Mouse (Mus musculus) ES-E14 (cell line): Measurements from ENCODE around the gene Ccdc130. TPM values are rescaled to one million over a fixed set of nuclear protein-coding genes. Genes with fewer than 3 reads are reported as not detected.
"Not testable (repeated sequence)": the region's sequence is repeated elsewhere in the genome, so short reads cannot be mapped to it uniquely, and the experiment has no call there.

Experiments
- DNase-seq: peaks from one replicate; pipeline ENCODE4 v3.0.0-alpha.2; 2013; ENCODE audit warnings: low read depth, low spot score
- H3K27ac ChIP-seq: 2 replicates; pipeline ENCODE4 v1.5.1; 2012; ENCODE audit warnings: low read depth, mild to moderate bottlenecking, low read length, moderate library complexity, mixed read lengths; ENCODE audit not compliant: poor library complexity, insufficient read depth, severe bottlenecking
- H3K36me3 ChIP-seq: 2 replicates; pipeline ENCODE4 v1.6.1; 2012; ENCODE audit warnings: mild to moderate bottlenecking, low read length, moderate library complexity, mixed read lengths; ENCODE audit not compliant: control insufficient read depth, poor library complexity, insufficient read depth, severe bottlenecking
- H3K4me1 ChIP-seq, 2 experiments: fragments of 150-350 bp in 1 of 2; sonication (generic) in 1 of 2; 2 replicates each; pipeline ENCODE4 v1.6.1; 2012; ENCODE audit warnings: low read length in 2 of 2, mild to moderate bottlenecking in 1 of 2, mixed read lengths in 1 of 2; ENCODE audit not compliant: control insufficient read depth in 2 of 2, insufficient read depth in 2 of 2, poor library complexity in 1 of 2
- H3K4me3 ChIP-seq, 2 experiments: fragments of 150-350 bp in 1 of 2; sonication (generic) in 1 of 2; 2 replicates each; pipeline ENCODE4 v1.5.1; 2012; ENCODE audit warnings: low read length in 2 of 2, low read depth in 1 of 2, mild to moderate bottlenecking in 1 of 2, mixed read lengths in 1 of 2; ENCODE audit not compliant: insufficient read depth in 1 of 2, poor library complexity in 1 of 2, severe bottlenecking in 1 of 2
- H3K9ac ChIP-seq: 2 replicates; pipeline ENCODE4 v1.6.1; 2012; ENCODE audit warnings: low read depth, mild to moderate bottlenecking, low read length, mixed read lengths; ENCODE audit not compliant: poor library complexity, insufficient read depth, severe bottlenecking
- H3K9me3 ChIP-seq: fragments of 150-350 bp; sonication (generic); 2 replicates; pipeline ENCODE4 v1.6.1; 2012; ENCODE audit warnings: low read depth, mild to moderate bottlenecking, low read length; ENCODE audit not compliant: control insufficient read depth, insufficient read depth
- CHD2 ChIP-seq: IDR thresholded peaks from 2 replicates; pipeline ENCODE4 v1.6.1; 2014; ENCODE audit warnings: mild to moderate bottlenecking, low read depth, low read length, inconsistent platforms
- HCFC1 ChIP-seq: IDR thresholded peaks from 2 replicates; pipeline ENCODE4 v1.6.1; 2012; ENCODE audit warnings: low read length, inconsistent platforms, borderline replicate concordance; ENCODE audit not compliant: insufficient read depth
- MAFK ChIP-seq: IDR thresholded peaks from 2 replicates; pipeline ENCODE4 v1.6.1; 2014; ENCODE audit warnings: mild to moderate bottlenecking, low read depth, low read length, inconsistent platforms; ENCODE audit not compliant: insufficient read depth
- ZC3H11A ChIP-seq: IDR thresholded peaks from 2 replicates; pipeline ENCODE4 v1.6.1; 2012; ENCODE audit warnings: low read depth, mild to moderate bottlenecking, inconsistent platforms, low read length, borderline replicate concordance
- ZNF384 ChIP-seq: IDR thresholded peaks from 2 replicates; pipeline ENCODE4 v1.6.1; 2012; ENCODE audit warnings: low read depth, low read length, inconsistent platforms
- in situ Hi-C, 2 experiments: fragments of 600-800 bp; cut with MboI; formaldehyde crosslinking; loops; one replicate each; pipeline ENCODE4 v1.15.1; 2025; ENCODE audit warnings: low sequenced_read_pairs in 2 of 2, inconsistent platforms in 1 of 2; ENCODE audit not compliant: unreplicated experiment in 2 of 2
- total RNA-seq: library from RNA; depleted of rRNA; stranded (reverse); fragments of 300-350 nt; gene quantifications from 2 replicates; pipeline ENCODE4 v1.2.3, GENCODE M21; 2012

The Ccdc130 gene
- total RNA-seq, 1 experiment = 14.9 TPM

- H3K4me1 ChIP-seq = peaks cover 0 to 6% of the 10 kb centered on the region in 2 experiments; a peak in 1 of 4 replicates
- no peak overlapping the region for H3K27ac ChIP-seq
- no peak for DNase-seq
- H3K36me3 ChIP-seq = no peaks in the 10 kb centered on the region
- H3K4me3 ChIP-seq = no peak overlapping the region
- in situ Hi-C loops = loop anchor here (5.0 to 10.0 kb wide), 2 partner anchors 63 to 66 kb away; no protein-coding TSS in a partner anchor
- H3K9ac ChIP-seq = no peak overlapping the region
- no peaks in the 10 kb centered on the region for H3K9me3 ChIP-seq
- no peak for TF ChIP-seq HCFC1
- peak; percentile 37; the same call in 1 of the 2 replicates for TF ChIP-seq ZC3H11A
- no peak for TF ChIP-seq CHD2
Observed at GRCm38 (mm10) chr8:84291688-84292087, 21.5 kb upstream of the Ccdc130 start.

GRCm38 (mm10) chr8:84291086-84291485 lies 20.9 kb upstream of the Ccdc130 start:
- DNase-seq = no peak
- peaks cover 0 to 5% of the 10 kb centered on the region in 2 experiments; a peak in 1 of 4 replicates for H3K4me1 ChIP-seq
- no peak for TF ChIP-seq HCFC1
- TF ChIP-seq MAFK = no peak
- no peak for TF ChIP-seq ZC3H11A
- no peak for TF ChIP-seq CHD2
- TF ChIP-seq ZNF384 = no peak
- no peak overlapping the region for H3K27ac ChIP-seq
- no peaks in the 10 kb centered on the region for H3K36me3 ChIP-seq
- in situ Hi-C loops = loop anchor here (5.0 to 10.0 kb wide), 2 partner anchors 64 to 66 kb away; no protein-coding TSS in a partner anchor
- H3K4me3 ChIP-seq = no peak overlapping the region
- no peaks in the 10 kb centered on the region for H3K9me3 ChIP-seq
- no peak overlapping the region for H3K9ac ChIP-seq

GRCm38 (mm10) chr8:84288892-84289291 lies 18.7 kb upstream of the Ccdc130 start:
- H3K27ac ChIP-seq = no peak overlapping the region
- no peak overlapping the region for H3K4me3 ChIP-seq
- H3K4me1 ChIP-seq = peaks cover 6 to 10% of the 10 kb centered on the region in 2 experiments
- TF ChIP-seq HCFC1 = no peak
- no peak for TF ChIP-seq ZC3H11A
- no peak for TF ChIP-seq ZNF384
- no peak for TF ChIP-seq MAFK
- TF ChIP-seq CHD2 = no peak
- no peak overlapping the region for H3K9ac ChIP-seq
- H3K36me3 ChIP-seq = no peaks in the 10 kb centered on the region
- H3K9me3 ChIP-seq = no peaks in the 10 kb centered on the region
- in situ Hi-C loops = no loop called here
- no peak for DNase-seq

- H3K36me3 ChIP-seq, H3K4me3 ChIP-seq, H3K27ac ChIP-seq, in situ Hi-C loops, H3K9me3 ChIP-seq, H3K9ac ChIP-seq: not testable (repeated sequence)
- peaks cover 9 to 11% of the 10 kb centered on the region in 2 experiments for H3K4me1 ChIP-seq
- peak; percentile 69 for DNase-seq
- TF ChIP-seq ZC3H11A = peak; percentile 35; the same call in 1 of the 2 replicates
Observed at GRCm38 (mm10) chr8:84285665-84286064, 15.5 kb upstream of the Ccdc130 start.

- TF ChIP-seq HCFC1 = no peak
- no peak for TF ChIP-seq ZC3H11A
- no peak for TF ChIP-seq MAFK
- TF ChIP-seq ZNF384 = no peak
- no peaks in the 10 kb centered on the region for H3K36me3 ChIP-seq
- no peaks in the 10 kb centered on the region for H3K9me3 ChIP-seq
- no peak for DNase-seq
- H3K27ac ChIP-seq = no peak overlapping the region; the same call in 1 of the 2 replicates
- no peak overlapping the region for H3K9ac ChIP-seq
- in situ Hi-C loops = no loop called here
- peak overlapping the region in 1 of 2 experiments; percentile 49; a peak in 2 of 4 replicates for H3K4me3 ChIP-seq
- H3K4me1 ChIP-seq = peaks cover 9 to 11% of the 10 kb centered on the region in 2 experiments
Observed at GRCm38 (mm10) chr8:84284608-84285063, 14.5 kb upstream of the Ccdc130 start.
